8 mouse cellular contexts compared by ENCODE assay signal in genomic region chr3:106448571-106448970, GRCm38 (mm10). TPM values are rescaled to one million over a fixed set of nuclear protein-coding genes. Genes with fewer than 3 reads are reported as not detected.
DNase-seq lines count a peak whose midpoint lies in the region; ATAC-seq and TF ChIP-seq lines count a peak whose summit lies in the region.

No protein-coding gene starts in this region.

- H3K4me1 ChIP-seq in neural tube, embryonic 11.5 days (ENCODE audit: control insufficient read depth, insufficient read depth, low read length): no peaks in the 10 kb centered on the region
- no peaks in the 10 kb centered on the region for H3K4me1 ChIP-seq in embryonic fibroblast, embryonic 13.5 days (ENCODE audit: control insufficient read depth, insufficient read depth, low read length)
- no peaks in the 10 kb centered on the region for H3K4me1 ChIP-seq in intestine, embryonic 16.5 days (ENCODE audit: control insufficient read depth, insufficient read depth, low read length)
- H3K4me1 ChIP-seq in neural tube, embryonic 15.5 days: no peaks in the 10 kb centered on the region

- no peaks in the 10 kb centered on the region for H3K27me3 ChIP-seq in neural tube, embryonic 11.5 days (ENCODE audit: control insufficient read depth, insufficient read depth, low read length)
- no peaks in the 10 kb centered on the region for H3K27me3 ChIP-seq in intestine, embryonic 16.5 days (replicated peaks; ENCODE audit: control insufficient read depth, insufficient read depth, low read length)
- no peaks in the 10 kb centered on the region for H3K27me3 ChIP-seq in neural tube, embryonic 15.5 days (replicated peaks)

- peak; percentile 71 for ATAC-seq in neural tube, embryonic 11.5 days (ENCODE audit: insufficient read depth, low FRiP score, low TSS enrichment)
- ATAC-seq in intestine, embryonic 16.5 days: 0 out of 2 replicates have a peak, but pooled peaks have one; percentile 52
- peak; percentile 74 for ATAC-seq in neural tube, embryonic 15.5 days (ENCODE audit: low FRiP score)

- H3K4me2 ChIP-seq in neural tube, embryonic 11.5 days (ENCODE audit: low read depth): no peak overlapping the region
- no peak overlapping the region for H3K4me2 ChIP-seq in intestine, embryonic 16.5 days (ENCODE audit: low read depth, low read length)
- H3K4me2 ChIP-seq in neural tube, embryonic 15.5 days: no peak overlapping the region

- no peak overlapping the region for H3K27ac ChIP-seq in neural tube, embryonic 11.5 days (ENCODE audit: low read depth, low read length)
- no peak overlapping the region for H3K27ac ChIP-seq in embryonic fibroblast, embryonic 13.5 days (ENCODE audit: insufficient read depth, low read length)
- no peak overlapping the region for H3K27ac ChIP-seq in intestine, embryonic 16.5 days (ENCODE audit: low read length)
- H3K27ac ChIP-seq in neural tube, embryonic 15.5 days (replicated peaks): no peak overlapping the region

- no peaks in the 10 kb centered on the region for H3K36me3 ChIP-seq in neural tube, embryonic 11.5 days (ENCODE audit: control insufficient read depth, insufficient read depth, low read length)
- H3K36me3 ChIP-seq in intestine, embryonic 16.5 days (ENCODE audit: control insufficient read depth, insufficient read depth, low read length): no peaks in the 10 kb centered on the region
- H3K36me3 ChIP-seq in neural tube, embryonic 15.5 days: no peaks in the 10 kb centered on the region

- TF ChIP-seq POLR2A in embryonic fibroblast, embryonic 13.5 days (IDR thresholded peaks at IDR 0.05; ENCODE audit: low read depth, low read length): no peak

- intact Hi-C loops in left cerebral cortex, postnatal 4 days (cut with DNase I): loop anchor here (2.0 to 10.0 kb wide), 2 partner anchors 424 to 458 kb away; no protein-coding TSS in a partner anchor

- no peaks in the 10 kb centered on the region for H3K9me3 ChIP-seq in neural tube, embryonic 11.5 days (ENCODE audit: control insufficient read depth, low read length)
- H3K9me3 ChIP-seq in intestine, embryonic 16.5 days (ENCODE audit: control insufficient read depth, low read length): no peaks in the 10 kb centered on the region
- H3K9me3 ChIP-seq in neural tube, embryonic 15.5 days (replicated peaks): no peaks in the 10 kb centered on the region

- peak; percentile 11 for DNase-seq in neural tube, embryonic 11.5 days (ENCODE audit: low spot score)
- no peak for DNase-seq in neural tube, embryonic 10.5 days (ENCODE audit: extremely low spot score, low spot score)
- DNase-seq in adrenal gland, postnatal 14 days: peak; percentile 23
- peak; percentile 11 for DNase-seq in left cerebral cortex, postnatal 4 days
- no peak for DNase-seq in testis, postnatal 14 days (ENCODE audit: low spot score)

- H3K9ac ChIP-seq in neural tube, embryonic 11.5 days (ENCODE audit: low read length): no peak overlapping the region
- no peak overlapping the region for H3K9ac ChIP-seq in intestine, embryonic 16.5 days (ENCODE audit: low read depth, low read length)
- H3K9ac ChIP-seq in neural tube, embryonic 15.5 days (replicated peaks): no peak overlapping the region

- no peak overlapping the region for H3K4me3 ChIP-seq in neural tube, embryonic 11.5 days (ENCODE audit: low read depth, low read length)
- H3K4me3 ChIP-seq in embryonic fibroblast, embryonic 13.5 days (ENCODE audit: insufficient read depth, low read length): no peak overlapping the region
- H3K4me3 ChIP-seq in intestine, embryonic 16.5 days (ENCODE audit: low read length): no peak overlapping the region
- H3K4me3 ChIP-seq in neural tube, embryonic 15.5 days (replicated peaks): no peak overlapping the region

- TF ChIP-seq CTCF in embryonic fibroblast, embryonic 13.5 days (IDR thresholded peaks at IDR 0.05; ENCODE audit: borderline replicate concordance, insufficient read depth, low read length): 0 out of 2 replicates have a peak, but pooled peaks have one; percentile 11

RNA-seq across cellular contexts. Expression of gene Dennd2d, which starts 33.6 kb away (rescaled TPM):
- polyA plus RNA-seq in neural tube, embryonic 11.5 days (2014; fragmentation: Nextera tagmentation; extraction: Ambion mirVana): 0.99 and 1.4 TPM in 2 replicates
- total RNA-seq in adrenal gland, postnatal 14 days (2021): 1.9 and 6.4 TPM in 2 replicates
- 4.6 and 5.4 TPM in 2 replicates for polyA plus RNA-seq in embryonic fibroblast, embryonic 13.5 days (2011; ENCODE audit: insufficient read length, low read depth, missing spikeins)
- 30.4 and 30.5 TPM in 2 replicates for polyA plus RNA-seq in intestine, embryonic 16.5 days (2015; fragmentation: Nextera tagmentation; extraction: Ambion mirVana)
- total RNA-seq in left cerebral cortex, postnatal 4 days (2021): under 1 TPM in 1 of 2 experiments, not detected in 1; 0.38 TPM
- polyA plus RNA-seq in neural tube, embryonic 15.5 days (2015; fragmentation: Nextera tagmentation; extraction: Ambion mirVana): 0.52 and 7.0 TPM in 2 replicates

RNA-seq across cellular contexts. Expression of gene Chil6, which starts 42.6 kb away (rescaled TPM):
- not detected in 2 replicates for polyA plus RNA-seq in neural tube, embryonic 11.5 days (2014; fragmentation: Nextera tagmentation; extraction: Ambion mirVana)
- total RNA-seq in adrenal gland, postnatal 14 days (2021): not detected in 2 replicates
- not detected in 2 replicates for polyA plus RNA-seq in embryonic fibroblast, embryonic 13.5 days (2011; ENCODE audit: insufficient read length, low read depth, missing spikeins)
- 0.40 and 1.1 TPM in 2 replicates for polyA plus RNA-seq in intestine, embryonic 16.5 days (2015; fragmentation: Nextera tagmentation; extraction: Ambion mirVana)
- total RNA-seq in left cerebral cortex, postnatal 4 days (2021): not detected
- not detected in 2 replicates for polyA plus RNA-seq in neural tube, embryonic 15.5 days (2015; fragmentation: Nextera tagmentation; extraction: Ambion mirVana)

Comparison
In these comparisons a context has a peak if more than half of its experiments do, and no peak if none do; other contexts are left out.
1. DNase-seq: peak in neural tube, embryonic 11.5 days (single experiment), adrenal gland, postnatal 14 days (single experiment) and left cerebral cortex, postnatal 4 days (single experiment); none in neural tube, embryonic 10.5 days (single experiment) and testis, postnatal 14 days (single experiment).
2. Peak in every context shown above with its lines, with median percentiles within 50 percentile points of each other: ATAC-seq.